Mouse (Mus musculus): ENCODE data around the gene Snx10. TPM values are rescaled to one million over a fixed set of nuclear protein-coding genes. Genes with fewer than 3 reads are reported as not detected.
A peak's percentile ranks its signal among the peaks of the same experiment; 100 is the strongest.

Snx10 gene
- total RNA-seq, 2 experiments from 2014 or later = 6.5 to 8.2 TPM

DNA sequence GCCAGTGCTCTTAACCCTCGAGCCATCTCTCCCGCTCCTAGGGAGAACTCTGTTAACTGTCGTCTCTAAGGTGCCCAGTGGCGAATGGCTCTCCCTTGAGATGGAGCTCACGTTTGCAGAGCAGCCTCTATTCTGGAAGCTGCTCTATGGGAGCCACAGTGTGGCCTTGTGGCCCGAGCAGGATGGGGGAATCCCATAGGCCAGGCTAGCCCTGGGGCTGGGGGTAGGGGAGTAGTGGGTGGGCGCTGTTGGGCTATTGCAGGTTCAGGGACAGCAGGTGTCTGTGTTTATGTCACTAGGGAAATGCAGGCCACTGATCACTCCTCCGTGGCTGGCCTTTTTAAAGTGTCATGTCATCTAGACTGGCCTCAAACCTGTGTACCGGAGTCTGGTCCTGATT lies 58.4 kb downstream of the Snx10 start:
- no peak for DNase-seq (ENCODE audit: low spot score)

DNA sequence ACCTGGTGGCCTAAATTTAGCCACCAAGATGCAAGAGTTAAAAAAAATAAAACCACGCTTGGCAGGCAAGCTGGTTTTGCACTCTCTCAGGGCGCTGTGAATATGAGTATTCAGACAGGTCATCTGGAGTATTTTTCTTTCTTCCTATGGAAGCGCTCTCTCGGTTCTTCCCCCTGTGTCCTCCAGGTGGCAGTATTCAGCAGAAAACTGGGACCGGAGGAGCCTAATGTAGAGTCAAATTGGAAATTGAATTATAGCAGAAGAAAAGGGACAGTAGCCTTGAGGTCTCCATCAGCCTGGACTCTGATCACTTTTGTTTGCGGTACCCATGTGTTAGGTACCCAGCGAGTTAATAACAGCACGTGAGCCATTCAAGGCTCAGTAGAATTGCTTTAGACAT lies 62.3 kb downstream of the Snx10 start:
- DNase-seq (ENCODE audit: low spot score) = peak; percentile 66

DNA sequence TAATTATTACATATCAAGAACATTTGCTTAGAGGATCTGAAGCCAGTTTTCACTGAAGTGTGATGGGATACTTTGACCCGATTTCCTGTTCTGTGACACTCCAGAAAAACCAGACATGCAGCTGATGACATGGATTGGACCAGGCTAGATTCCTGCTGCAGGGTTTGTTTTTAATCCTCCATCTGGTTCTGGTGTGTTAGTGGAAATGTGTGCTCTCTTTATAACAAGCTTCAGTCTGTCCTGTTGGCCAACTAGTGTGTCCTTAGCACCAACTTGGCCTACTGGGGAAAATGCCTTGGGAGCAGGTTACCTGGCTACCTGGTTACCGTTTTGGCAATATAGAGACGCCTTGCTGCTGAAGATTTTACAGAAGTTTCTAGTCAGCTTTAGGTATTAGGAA lies 63.6 kb downstream of the Snx10 start:
- no peak for DNase-seq (ENCODE audit: low spot score)

DNA sequence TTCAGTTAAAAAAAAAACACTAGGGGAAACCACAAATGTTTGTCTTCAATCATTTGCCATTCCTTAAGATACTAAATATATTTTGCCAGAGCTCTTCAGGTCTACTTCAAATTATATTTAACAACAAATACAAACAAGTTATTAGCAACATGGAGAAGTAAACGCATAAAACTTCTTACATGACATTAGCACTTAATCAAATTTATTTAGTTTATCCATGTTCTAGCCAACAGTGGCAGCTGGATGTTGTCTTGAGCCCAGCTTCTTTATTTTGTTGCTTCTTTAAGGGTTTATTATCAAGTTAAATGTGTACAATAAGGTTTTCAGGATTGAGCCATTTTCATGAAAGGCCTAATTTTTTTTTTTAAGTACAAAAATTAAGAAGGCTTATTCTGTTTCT lies 67.6 kb downstream of the Snx10 start:
- DNase-seq (ENCODE audit: low spot score) = no peak

DNA sequence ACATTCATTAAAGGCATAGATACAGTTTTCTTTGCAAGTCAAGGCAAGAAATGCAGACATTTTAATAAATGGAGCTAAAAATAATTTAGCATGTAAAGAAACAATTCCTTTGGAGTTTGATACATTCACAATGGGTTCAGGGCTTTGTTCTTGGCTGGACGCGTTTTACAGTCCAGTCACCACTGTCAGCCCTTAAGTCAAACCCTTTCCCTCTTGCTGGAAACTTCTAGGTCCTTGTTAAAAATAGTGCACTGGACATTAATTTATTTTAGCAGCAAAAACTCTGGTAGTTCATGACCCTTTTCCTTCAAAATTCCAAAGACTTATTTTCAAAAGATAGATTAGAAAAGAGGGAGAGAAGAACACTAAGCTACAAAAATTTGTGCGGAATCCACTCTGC lies 68.1 kb downstream of the Snx10 start:
- no peak for DNase-seq (ENCODE audit: low spot score)

DNA sequence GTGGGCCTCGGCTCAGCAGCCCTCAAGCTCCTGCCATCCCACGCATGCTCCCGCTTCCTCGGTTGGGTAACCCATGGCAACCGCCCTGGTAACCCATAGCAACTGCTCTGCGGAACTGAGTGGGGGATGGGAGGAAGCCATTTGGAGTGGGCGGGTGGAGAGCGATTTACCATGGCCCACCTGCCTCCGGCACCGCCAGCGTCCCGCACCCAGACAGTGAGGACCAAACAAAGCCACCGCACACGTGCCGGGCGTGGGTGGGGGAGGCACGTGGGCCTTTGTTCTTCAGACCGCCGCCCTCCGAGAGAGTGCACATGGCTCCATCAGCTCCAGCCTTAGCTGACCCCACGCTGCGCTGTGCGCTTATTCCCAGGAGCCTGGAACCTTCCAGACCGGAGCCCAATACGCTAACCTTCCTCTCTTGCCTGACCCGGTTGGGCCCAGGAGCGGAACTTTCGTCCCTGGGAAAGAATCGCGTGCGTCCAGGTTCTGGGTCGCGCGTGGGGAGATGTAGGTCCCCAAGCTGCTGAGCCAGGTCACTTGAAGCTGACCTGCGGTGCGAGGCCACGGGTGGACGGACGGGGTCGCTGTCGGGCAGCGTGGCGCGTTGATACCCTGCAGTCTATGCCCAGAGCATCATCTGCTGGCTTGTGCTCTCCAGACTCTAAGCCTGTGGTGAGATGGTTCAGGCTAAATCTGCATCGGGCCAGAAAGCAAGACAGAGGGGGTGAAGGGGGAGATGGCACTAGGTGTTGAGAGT lies 68.8 kb downstream of the Snx10 start:
- DNase-seq (ENCODE audit: low spot score) = peak; percentile 62

DNA sequence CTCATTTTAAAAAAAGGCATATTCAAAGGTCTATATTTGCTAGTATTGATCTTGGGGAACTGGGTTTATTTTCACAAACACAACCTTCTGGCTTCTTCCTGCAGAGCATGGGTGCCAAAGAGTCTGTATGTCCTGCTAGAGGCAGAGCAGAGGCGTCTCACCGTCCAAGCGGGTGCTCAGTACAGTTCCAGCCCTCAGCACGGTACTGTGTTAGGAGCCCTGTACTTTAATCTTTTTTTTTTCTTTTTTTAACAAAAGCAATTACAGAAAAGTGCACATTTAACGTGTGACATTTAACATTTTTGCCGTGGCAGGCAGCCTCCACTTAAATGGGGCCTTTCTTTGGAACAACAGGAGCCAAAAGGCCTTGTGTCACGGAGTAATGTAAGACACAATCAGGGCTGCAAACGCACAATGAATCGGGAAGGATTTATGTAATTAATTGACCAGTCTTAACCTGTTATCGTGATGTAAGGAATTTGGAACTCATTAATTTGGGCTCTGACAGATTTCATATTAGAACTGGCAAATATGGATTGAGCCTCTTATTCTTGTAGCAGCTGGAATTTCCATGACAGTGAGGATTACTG lies 69.8 kb downstream of the Snx10 start:
- no peak for DNase-seq (ENCODE audit: low spot score)

DNA sequence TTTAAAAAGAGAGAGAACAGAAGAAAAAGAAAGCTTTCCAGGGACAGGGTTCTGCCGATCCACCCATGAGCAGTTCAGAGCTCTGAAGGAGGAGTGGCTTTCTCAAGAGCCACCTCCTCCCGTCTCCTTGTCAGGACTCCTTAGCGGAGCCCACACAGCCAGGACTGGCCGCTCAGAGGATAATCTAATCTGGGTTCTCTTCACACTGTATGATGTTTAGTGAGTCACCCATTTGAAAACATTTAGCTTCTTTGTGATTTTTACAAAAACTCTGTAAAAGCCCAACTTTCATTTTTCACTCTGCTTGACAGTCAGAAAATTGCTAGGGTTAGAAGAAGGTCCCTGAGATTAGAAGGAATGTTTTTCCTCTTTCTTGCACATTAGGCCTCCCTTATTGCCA lies 70.8 kb downstream of the Snx10 start:
- DNase-seq (ENCODE audit: low spot score) = no peak

DNA sequence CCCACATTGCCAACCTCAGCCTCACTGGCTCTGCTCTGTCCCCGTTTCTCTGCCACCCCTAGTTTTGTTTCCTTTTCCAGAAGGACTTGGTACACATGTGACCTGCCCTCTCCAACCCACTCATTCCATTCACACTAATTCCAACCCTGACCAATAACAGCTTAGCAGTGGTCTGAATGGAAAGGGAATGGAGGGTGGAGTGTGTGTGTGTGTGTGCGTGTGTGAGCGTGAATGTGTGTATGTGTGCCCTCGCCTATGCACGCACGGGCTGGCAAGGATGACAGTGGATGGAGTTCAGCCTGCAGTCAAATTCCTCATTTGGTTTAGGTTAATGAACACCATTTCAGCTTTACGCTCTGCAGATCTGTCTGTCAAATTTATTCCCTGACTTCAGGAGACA lies 74.4 kb downstream of the Snx10 start:
- DNase-seq (ENCODE audit: low spot score) = no peak

DNA sequence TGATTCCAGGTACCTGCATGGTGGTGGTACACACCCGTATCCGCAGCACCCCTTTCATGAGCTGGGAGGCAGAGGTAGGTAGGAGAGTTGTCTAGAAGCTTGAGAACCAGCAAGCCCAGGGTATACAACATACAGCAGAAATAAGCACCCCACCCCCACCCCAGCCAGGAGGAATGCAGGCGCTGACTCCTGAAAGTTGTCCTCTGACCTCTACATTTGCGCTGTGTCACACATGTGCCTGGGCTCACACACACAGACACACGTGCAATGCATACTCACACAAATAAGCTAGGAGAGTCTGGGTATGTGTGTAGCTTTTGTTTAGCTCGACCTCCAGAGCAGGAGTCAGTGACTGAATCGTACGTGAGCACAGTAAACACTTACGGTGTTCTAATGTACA lies 76.7 kb downstream of the Snx10 start:
- DNase-seq (ENCODE audit: low spot score) = no peak

DNA sequence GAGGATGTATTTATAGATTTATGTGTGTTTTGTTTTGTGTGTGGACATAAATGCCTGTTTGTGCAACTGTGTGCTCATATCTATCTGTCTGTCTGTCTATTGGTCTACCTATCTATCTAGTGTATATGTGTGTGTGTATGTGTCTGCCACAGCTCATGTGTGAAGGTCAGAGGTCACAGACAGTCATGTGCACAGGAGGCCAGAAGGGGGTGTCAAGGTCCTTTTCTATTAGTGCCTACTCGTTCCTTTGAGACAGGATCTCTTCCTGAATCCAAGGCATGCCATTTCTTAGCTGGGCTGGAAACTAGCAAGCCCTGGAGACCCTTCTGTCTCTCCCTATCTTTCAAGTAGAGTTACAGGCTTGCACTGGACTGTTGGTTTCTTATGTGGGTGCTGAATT lies 78.6 kb downstream of the Snx10 start:
- no peak for DNase-seq (ENCODE audit: low spot score)

DNA sequence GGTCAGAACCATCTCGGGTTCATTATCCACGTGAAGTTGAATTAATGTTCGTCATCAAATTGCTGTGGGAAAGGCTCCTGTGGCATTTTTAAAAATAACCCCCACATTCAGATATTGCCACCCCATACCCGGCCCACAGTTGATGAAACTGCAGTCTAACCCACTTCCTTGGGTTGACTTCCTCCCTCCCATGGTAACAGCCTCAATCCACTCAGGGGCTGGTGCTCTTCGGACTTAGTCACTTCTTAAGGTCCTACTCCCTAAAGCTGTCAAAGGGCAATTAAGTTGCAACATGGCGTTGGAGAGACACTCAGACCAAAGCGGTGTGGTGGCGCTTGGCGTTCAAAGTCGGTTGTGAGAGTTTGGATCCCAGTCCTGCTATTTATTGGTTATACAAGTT lies 80.0 kb downstream of the Snx10 start:
- DNase-seq (ENCODE audit: low spot score) = no peak

DNA sequence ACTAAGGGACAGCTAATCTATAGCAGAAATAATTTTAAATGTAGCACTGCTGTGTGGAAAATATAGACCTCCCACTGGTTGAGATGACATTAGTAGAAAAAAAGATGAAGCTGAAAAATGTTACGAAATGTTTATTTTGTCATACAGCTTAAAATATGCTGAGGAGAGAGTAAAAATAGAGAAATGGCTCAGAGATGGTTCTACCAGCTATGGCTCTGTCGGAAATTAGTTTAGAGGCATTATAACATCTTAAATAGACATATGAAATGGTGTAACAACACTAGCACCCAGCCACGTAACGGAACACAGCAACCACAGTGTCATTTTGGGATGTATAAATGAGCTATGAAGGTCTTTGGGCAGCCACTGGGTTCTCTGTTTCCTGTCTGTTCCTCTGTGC lies 82.5 kb downstream of the Snx10 start:
- DNase-seq (ENCODE audit: low spot score) = no peak

DNA sequence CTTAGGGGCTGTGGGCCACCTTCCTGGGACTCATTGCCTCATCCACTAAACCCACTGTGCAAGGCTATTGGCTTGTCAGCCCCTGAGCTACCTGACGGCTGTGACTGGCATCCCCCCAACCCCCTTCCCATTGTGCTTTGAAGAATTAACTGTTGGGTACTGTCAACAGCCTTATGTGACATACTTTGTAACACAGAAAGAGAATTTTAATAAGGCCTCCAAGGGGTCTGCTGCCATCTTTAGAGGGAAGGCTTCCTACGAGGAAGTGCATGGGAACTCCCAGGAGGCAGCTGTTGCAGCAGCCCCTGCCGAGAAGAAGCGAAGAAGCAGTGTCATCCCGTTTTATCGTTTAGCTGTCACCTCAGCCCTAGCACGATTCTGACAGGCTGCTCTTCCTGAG lies 83.1 kb downstream of the Snx10 start:
- DNase-seq (ENCODE audit: low spot score) = no peak

DNA sequence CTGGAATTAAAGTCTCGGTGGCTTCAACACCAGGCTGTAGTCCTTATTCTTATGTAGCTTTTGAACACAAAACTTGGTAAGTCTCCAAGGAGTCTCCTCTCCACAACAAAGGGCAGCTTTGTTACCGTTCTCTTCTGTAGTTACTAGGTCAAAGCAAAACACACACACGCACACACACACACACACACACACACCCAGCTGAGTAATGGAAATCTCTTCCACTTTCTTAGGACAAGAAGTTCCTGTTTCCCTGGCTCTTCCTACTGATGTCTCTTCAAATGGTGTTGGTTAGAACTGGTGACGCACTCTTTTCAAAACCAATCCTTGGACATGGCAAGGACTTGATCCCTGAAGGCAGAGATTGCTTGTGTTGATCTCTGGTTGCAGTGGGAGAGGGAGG lies 87.9 kb downstream of the Snx10 start:
- no peak for DNase-seq (ENCODE audit: low spot score)

DNA sequence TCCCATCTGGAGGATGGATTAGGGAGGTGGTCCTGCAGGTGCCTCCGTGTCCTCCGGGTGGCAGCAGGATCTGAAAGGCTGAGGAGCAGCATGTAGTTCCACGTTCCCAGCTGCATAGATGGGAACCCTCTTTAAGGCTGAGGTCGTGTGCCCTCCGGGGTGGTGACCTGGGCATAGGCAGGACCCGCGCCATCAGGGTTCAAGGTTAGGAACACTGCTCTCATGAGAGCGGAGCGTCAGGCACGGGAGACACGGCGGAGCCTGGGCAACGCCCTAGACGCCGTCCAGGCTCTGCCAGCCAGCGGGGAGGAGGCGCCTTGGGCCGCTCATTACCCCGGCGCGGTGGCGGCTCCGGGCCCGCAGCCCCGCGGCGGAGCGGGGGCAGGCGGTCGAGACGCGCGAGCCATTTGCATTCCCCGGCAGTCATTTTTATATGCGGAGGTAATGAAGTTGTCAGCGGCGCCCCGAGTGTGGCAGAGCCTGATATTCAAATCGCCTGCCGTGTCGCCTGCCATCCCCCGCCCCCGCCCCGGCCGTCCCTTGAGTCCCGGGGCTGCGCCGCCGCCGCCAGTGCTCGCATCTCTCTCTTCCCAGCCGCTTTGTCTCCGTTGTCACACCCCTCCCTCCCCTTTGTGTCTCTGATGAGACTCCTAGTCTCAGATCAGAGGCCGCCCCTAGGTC lies 88.8 kb downstream of the Snx10 start:
- DNase-seq (ENCODE audit: low spot score) = peak; percentile 8

DNA sequence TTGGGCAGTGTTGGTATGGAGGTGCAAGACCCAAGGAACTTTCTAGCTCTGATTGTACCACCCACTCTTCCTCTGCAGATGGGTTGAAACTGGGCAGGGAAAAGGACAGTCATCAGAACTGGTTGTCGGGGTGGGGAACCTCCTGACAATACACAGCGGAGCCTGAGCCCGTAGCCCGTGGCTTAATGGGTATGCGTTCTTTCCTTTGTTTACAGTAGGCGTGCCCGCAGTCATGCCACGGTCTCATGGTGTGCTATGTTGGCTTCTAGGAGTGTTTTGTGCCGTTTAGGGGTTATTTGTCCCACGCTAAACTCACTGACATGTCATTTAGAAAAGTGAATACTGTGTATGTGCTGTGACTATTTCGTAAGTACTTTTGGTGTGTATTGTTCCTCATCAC lies 90.0 kb downstream of the Snx10 start:
- no peak for DNase-seq (ENCODE audit: low spot score)

DNA sequence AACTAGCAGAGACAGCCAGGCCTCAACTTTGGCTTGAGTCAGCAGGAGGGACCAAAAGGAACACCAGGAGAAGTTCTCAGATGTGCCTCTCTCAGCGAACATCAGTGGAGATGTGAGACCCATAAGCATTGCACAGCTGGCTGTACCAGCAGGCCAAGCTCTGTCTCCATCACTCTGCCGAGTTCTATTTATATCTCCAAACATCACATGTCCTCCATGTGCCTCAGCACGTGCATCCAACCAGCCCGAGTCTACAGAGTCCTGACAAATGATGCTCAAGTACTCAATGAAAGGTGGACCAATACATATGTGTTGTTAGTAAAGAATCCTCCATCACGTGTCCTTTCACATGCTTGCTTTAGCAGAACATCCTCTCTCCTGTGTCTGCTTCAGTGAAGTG lies 103.1 kb downstream of the Snx10 start:
- DNase-seq (ENCODE audit: low spot score) = no peak

DNA sequence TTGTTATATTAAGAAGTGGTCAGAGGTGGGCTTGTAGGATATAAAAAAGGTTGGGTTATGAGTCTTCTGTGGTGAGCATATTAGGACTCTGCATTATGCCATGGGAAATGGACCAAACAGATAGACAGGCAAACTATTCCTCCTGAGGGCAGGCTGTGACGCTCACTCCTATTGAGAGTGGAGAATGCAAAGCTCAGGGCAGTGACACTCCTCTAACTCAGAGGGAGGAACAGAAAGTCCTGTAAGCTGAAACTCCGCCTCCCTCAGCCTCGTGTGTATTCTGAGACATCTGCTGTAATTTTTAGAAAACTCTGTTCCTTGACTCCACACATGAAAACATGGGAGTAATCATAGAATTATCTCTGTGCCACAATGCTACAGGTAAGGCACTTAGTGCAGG lies 106.0 kb downstream of the Snx10 start:
- no peak for DNase-seq (ENCODE audit: low spot score)

DNA sequence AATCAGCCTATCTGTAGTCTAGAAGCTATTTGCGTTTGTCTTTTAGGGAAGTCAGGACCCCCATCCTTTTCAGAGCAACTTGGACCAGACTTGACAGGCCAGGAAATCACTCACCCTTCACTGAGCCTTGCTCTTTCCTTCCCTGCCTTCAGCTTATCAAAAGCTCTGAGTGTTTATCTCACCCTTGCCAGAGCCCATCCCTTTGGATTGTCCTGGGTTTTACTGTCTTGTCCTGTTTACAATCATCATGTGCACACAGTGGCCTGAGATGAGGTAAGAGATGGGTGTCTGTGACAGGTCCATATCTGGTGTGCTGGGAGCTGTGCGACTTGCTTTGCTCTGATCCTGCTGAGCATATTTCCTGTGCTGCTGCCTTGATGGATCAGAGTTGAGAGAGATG lies 106.5 kb downstream of the Snx10 start:
- no peak for DNase-seq (ENCODE audit: low spot score)

DNA sequence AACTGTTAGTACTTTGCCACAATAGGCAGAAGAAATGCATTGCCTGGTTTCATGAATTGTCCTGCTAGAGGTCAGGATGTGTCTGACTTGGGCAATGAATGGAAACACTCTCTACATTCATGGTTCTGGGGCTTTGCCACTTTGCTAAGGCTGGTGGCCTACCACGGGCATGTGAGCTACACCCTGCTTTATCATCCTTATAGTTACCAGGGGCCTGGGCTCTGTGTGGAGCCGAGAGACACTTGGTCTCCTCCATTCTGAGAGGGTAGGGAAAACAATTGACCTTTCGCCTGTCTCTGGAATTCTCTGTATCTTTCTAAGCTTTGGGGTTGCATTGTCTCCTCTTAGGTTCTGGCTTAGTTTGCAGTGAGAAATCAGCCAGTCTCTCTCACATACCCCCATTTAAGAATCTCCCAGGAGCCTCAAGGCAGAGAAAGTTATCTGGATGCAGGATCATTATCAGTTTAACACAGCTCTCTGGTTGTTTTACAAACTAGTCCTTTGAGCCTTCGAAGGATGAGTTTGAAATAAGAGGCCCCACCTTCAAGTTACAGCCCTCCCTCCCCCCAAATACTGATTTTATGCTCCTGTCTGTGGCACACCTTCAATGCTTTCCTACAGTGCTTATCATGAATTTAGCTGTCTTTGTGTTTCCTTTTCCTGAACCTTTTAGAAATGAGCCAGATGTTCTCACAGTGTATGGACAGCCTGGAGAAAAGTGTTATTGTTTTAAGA lies 109.4 kb downstream of the Snx10 start:
- no peak for DNase-seq (ENCODE audit: low spot score)

DNA sequence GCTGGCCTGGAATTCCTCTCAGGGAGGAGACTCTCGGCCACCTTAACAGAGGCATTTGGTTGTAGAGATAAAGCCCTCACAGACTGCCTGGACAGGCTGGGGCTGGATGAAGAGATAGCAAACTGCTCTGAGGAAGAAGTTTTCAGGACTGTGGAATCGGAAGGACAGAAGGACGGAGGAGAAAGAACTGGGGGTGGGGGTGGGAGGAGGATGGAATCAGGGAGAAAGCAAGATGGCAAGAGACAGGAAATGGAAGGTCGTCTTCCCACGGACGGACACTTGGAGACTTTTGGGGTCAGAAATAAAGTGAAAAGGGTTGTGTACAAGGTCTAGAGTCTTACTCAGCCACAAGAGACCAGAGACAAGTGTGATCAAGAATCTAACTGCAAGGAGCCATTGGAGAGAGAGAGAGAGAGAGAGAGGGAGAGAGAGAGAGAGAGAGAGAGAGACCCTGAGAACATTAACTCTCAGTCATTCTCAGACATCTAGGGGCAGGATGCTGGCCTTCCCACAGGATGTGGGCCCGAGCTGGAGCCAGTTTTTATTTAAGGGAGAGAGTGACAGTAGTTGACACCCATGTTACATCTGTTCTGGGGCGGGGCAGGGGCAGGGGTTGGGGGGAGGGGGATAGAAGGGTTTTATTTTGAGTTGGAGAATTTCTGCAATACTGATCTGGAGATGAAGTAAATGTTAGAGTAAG lies 110.1 kb downstream of the Snx10 start:
- no peak for DNase-seq (ENCODE audit: low spot score)
